Mouse (Mus musculus): ENCODE measurements around the gene Samd4b.

The Samd4b gene

DNA sequence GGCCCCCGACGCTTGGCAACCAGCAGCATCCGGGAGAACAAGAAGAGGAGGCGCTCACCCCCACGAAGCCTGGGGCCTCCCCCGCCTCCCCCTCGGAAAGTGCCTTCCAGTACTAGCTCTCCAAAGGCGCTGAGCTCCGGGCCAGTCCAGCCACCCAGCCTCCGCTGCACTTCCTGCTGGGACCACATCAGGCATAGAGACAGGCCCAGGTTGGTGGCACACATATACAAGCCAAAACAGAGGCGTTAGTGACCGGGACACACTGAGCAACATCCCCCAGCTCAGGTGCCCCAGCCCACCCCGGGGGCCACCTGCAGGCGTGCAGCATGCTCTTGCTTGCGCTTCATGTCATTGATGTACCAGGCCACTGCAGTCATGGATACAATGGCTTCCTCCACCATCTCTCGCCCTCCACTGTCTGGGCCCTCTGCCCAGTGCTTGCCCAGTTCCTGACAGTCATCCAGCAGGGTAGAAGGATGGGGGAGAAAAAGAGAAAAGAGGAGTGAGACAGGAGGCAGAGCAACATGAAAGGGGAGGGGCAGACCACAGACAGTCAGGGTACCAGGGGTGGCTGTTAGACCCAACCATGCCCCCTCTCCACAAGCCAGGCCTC lies 230.2 kb downstream of the Samd4b start:
- in situ Hi-C loops (cut with MboI, MseI) = loop anchor here in 1 of 2 experiments (5.0 kb wide), 2 partner anchors 240 to 890 kb away; no protein-coding TSS in a partner anchor

DNA sequence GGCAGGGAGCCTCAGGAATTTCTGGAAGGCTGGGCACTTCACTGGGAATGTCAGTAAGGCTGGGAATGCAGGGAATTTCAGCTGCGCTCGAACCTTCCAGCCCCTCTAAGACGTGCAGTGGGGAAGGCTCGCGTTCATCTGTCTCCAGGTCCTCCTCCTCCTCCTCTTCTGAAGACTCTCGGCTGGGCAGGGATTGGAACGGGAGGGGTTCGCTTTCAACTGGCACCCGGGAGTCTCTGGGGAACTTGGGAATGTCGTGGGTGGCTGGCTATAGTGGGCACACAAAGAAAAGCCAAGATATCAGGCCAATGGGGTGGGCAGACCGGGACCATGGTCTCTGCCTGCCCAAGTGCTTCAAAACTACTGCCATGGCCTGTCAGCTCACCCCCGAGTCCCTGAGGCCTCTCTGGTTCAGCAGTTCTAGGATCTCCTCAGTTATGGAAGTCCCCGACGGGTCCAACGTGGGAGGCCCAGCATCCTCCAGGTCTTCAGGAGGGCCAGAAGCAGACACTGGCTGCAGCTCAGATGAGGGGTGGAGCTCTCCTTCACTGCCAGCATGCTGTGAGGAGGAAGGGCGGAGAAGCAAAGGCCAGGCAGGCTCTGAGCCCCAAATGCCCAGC lies 235.4 kb downstream of the Samd4b start:
- in situ Hi-C loops (cut with MboI, MseI) = loop anchor here in 1 of 2 experiments (5.0 kb wide), 1 partner anchor 35 kb away; no protein-coding TSS in a partner anchor

DNA sequence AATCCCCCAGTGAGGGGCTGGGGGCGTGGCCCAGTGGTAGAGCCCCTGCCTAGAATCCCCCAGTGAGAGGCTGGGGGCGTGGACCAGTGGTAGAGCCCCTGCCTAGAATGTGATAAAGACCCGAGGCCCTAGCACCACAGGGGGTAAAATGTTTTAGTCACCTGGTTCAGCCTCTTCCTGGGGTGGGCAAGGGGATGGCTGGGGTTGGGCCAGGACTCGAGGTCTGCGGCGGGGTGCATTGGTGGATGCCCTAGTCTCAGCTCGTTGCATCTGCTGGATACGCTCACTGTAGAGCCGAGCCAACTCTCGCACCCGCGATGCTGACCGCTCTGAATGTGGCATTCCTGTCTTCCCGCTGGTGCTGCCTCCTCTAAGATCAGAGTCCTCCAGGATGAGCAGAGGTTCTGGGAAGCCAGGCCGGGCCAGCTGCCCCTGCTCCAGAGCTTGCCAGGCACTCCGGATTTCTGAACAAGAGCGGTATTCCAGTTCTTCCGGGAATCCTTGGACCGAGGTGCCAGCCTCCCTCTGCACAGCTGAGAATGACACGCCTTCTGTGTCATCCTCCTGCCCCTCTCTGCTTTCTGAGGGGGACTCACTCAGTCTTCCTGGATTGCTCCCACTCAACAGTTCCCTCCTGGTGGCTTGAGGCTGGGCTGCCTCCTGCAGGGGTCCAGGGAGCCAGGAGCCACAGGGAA lies 236.2 kb downstream of the Samd4b start:
- in situ Hi-C loops (cut with MboI, MseI) = loop anchor here in 1 of 2 experiments (5.0 kb wide), 1 partner anchor 36 kb away; no protein-coding TSS in a partner anchor

DNA sequence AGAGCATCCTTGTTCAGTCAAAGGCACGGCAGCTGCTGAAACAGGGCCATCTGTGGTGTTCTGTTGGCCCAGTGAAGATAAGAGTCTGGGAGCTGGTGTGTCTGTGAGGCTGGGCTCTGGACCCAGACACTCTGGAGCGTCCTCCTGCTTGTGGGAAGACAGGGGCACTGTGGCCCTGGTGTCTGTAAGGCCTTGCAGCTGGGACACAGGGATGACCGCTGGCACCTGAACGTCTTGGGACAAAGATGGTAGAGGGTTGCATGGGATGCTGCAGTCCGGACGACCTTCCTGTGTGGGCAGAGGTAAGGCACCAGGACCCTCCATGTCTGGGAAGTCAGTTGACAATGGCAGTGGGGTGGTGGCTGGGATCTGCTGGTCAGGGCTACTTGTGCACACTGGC lies 237.7 kb downstream of the Samd4b start:
- in situ Hi-C loops (cut with MboI, MseI) = loop anchor here in 1 of 2 experiments (5.0 kb wide), 1 partner anchor 37 kb away; no protein-coding TSS in a partner anchor

DNA sequence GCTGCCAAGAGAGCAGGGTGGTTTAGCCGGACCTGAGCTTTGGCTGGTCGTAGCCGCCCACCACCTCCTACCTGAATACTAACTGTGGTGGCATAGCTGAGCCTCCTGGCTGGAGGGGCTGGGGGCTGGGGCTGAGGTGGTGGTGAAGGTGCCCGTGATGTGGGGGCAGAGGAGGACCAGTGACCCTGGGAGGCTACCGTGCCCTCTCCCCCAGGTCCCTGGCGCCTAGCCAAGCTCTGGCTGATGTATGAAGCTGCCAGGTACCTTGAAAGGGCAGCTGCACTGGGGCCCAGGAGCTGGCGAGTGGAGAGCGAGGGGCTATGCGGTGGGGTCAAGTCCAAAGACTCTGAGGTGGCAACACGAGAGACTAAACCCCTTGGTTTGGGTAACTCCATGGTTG lies 238.1 kb downstream of the Samd4b start:
- in situ Hi-C loops (cut with MboI, MseI) = loop anchor here in 1 of 2 experiments (5.0 kb wide), 1 partner anchor 37 kb away; no protein-coding TSS in a partner anchor

DNA sequence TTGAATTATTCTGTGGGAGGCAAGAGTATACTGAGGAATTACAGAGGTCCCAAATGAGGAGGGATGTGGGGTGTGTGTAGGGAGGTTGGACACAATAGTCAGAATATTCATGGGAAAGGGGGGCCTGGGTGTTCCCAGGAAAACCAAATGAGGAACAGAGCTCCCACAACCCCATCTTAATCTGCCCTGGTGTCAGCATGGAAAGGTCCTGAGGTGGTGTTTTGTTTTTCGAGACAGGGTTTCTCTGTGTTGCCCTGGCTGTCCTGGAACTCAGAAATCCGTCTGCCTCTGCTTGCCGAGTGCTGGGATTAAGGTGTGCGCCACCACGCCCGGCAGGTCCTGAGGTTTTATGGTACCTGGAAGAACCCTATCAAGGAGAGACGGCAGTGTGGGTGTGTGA lies 239.5 kb downstream of the Samd4b start:
- in situ Hi-C loops (cut with MboI, MseI) = no loop called here

DNA sequence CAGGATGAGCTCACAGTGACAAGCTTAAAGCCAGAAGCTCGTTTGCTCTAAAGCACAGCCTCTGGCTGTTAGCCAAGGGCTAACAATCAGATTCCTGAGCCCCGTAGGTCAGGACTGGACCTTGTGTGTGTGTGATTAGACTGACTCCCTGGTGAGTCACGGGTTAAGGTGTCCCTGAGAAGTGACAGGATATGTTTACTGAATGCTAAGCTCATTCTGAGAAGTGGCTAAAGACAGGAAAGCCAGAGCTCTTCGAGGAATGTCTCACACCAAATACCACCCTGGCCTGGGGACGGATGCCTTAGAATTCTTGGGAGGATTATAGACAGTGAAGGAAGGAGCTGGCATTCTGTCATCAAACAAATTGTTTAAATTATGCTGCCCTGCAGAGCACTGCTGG lies 240.0 kb downstream of the Samd4b start:
- in situ Hi-C loops (cut with MboI, MseI) = no loop called here

DNA sequence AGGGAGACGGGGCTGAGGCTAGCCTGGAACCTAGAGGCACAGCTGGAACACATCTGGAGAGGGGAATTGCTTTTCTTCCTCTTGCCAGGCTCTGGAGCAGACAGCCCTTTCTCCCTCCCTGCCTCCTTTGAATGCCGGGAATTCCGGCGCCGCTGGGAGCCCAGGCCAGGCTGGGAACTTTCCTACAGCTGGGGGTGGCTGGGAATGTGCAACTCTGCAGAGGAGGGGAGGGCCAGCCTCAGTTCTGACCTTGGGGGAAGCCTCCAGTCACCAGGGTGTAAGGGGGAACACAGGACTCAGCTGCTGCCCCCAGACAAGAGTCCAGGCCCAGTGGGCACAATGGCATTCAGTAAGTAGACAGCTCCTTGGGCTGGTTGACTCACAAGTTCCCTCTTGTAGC lies 241.0 kb downstream of the Samd4b start:
- in situ Hi-C loops (cut with MboI, MseI) = no loop called here

DNA sequence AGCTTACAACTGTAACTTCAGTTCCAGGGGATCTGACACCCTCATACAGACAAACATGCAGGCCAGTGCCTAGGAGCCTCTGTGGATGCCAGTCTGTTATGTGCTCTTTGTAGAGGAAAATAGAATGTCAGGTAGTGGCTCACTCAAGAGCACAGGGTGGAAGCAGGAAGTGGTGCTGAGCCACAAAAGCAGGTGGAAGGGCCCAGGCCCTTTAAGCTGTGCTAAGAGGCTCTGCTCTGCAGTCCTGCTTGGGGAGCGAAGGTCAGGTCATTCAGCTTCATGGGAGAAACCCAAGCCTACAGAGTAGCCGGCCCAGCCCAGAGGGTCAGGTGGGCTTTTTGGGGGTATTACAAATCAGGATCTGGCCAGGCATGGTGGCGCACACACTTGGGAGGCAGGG lies 242.7 kb downstream of the Samd4b start:
- in situ Hi-C loops (cut with MboI, MseI) = no loop called here

DNA sequence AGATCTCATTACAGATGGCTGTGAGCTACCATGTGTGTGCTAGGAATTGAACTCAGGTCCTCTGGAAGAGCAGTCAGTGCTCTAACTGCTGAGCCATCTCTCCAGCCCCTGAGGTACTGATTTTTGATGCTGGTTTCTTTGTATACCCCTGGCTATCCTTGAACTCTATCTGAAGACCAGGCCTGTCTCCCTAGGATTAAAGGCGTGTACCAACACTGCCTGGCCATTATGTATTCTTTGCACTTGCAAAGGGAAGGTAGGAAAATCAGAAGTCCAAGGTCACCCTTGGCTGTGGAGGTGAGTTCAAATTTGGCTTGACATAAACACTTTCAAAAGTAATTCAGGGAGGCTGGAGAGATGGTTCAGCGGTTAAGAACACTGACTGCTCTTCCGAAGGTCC lies 243.3 kb downstream of the Samd4b start:
- in situ Hi-C loops (cut with MboI, MseI) = no loop called here

DNA sequence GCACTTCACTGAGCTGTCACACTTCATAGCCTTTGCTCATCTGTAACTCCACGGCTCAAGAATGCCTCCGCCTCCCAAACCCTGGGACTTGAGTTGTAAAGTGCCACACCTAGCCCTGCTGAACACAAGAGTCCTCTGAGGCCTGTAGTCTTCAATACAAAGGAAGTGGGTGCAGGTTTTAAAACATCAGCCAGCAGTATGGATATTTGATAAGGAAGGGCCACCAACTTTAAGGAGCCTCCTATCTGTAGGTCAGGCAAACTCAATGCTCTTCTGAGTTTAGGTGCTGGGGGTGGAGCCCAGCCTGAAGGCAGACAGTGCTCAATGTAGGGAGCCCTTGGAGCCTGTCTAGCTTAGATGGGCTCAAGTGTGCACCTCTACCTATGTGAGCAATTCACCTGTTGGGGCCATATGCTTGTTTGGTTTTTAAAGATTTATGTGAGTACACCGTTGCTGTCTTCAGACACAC lies 243.8 kb downstream of the Samd4b start:
- in situ Hi-C loops (cut with MboI, MseI) = no loop called here

DNA sequence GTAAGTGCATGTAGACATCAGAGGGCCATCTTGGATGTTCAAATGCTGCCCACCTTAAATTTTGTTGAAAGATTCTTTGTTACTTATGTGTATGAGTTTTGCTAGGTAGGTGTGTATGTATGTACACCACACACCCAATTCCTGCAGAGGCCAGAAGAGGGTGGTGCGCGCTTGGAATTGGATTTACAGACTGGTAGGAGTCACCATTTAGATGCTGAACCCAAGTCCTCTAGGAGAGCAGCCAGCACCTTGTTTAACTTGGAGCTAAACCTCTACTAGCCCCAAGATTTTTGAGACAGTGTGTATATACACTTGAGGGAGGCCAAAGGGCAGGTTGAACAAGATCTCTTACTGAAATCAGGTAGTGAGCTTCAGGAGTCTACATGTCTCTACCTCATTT lies 244.7 kb downstream of the Samd4b start:
- in situ Hi-C loops (cut with MboI, MseI) = no loop called here

DNA sequence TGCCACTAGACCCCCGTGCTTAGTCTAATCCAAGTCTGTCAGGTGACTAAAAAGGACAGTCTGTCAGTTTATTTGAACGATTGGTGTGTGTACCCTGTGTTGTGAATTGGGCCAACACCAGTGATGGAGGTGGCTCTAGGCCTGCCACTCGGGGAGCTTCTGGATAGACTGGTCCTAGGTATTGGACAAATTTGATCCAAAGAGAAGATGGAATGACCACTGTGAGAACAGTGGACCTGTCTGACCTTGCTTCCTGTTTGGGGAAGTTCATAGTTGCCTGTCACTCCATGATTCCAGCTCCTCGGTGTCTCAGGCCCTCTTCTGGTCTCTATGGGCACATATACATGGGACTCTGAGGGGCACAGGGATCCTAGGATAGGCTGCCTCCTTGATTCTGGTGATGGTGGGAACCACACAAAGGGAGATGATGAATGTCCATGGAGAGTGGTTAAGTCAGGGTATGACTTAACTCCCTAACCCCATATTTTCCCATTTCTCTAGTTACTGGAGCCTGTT lies 246.2 kb downstream of the Samd4b start:
- in situ Hi-C loops (cut with MboI, MseI) = no loop called here

DNA sequence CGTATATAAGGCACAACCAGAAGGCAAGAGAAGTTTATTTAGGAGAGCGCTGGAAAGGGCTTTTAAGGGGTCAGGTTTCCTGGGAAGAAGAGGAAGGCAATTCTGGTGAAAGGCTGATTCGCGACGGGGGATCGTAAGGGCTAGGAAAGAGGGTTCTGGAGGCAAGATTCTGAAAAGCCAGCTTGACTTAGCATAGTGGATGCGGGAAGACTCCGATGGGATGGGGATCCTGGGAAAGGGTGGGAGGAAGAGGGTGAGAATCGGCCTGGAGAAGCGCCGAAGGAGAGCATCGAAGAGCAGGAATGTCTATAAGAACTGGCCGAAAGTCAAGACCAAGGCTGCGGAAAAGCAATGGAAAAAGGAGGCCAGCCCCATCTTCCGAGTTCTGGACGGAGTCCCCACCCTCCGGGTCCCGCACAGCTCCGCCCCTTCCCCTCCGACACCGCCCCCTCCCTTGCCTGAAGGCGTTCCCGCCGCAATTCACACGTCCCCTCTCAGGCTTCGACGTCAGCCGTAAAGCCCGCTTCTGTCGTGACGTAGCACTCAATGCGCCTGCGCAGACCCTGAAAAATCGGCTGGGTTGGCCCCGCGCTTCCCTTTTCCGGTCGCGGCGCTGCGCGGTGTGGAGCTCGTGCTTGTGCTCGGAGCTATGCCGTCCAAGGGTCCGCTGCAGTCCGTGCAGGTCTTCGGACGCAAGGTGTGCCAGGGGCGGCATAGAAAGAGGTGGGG lies 247.6 kb downstream of the Samd4b start, which contains the start of gene Rps16:
Gene Rps16, plus strand, starts transcription at position 498 of the 729 bp plus-strand sequence.
- in situ Hi-C loops (cut with MboI, MseI) = no loop called here
